Mouse (Mus musculus): ENCODE results near the gene Olfr1443.

DNA sequence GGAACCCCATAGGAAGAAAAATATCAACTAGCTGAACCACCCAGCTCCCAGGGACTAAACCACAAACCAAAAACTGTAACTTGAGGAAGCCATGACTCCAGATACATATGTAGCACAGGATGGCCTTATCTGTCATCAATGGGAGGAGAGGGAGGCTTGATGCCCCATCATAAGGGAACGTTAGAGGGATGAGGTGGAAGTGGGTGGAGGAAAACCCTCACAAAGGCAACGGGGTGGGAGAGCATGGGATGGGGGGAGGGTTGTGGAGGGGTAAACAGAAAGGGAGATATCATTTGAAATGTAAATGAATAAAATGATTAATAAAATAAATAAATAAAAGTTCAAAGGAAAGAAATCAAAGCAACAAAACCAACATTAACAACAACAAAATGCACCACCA, 42.6 kb downstream of the Olfr1443 start:
- TF ChIP-seq CTCF (IDR thresholded peaks at IDR 0.05; ENCODE audit: insufficient read depth, low read depth, low read length) = no peak
- TF ChIP-seq POLR2A (IDR thresholded peaks at IDR 0.05; ENCODE audit: insufficient read depth, low read depth, low read length) = no peak

Data from olfactory bulb, adult 2 months (tissue).